Mouse (Mus musculus) testis, adult 2 months (tissue): ENCODE data around the gene Zfp648.

Experiments
- CTCF ChIP-seq: fragments of 200-500 bp; IDR thresholded peaks from 2 replicates; pipeline ENCODE4 v1.5.1; 2012; ENCODE audit warnings: low read depth, mild to moderate bottlenecking, inconsistent platforms, low read length, moderate library complexity; ENCODE audit not compliant: control insufficient read depth, insufficient read depth, insufficient replicate concordance
- POLR2A ChIP-seq: fragments of 200-500 bp; IDR thresholded peaks from 2 replicates; pipeline ENCODE4 v1.6.1; 2012; ENCODE audit warnings: low read depth, mild to moderate bottlenecking, inconsistent platforms, low read length, moderate library complexity; ENCODE audit not compliant: control insufficient read depth

DNA sequence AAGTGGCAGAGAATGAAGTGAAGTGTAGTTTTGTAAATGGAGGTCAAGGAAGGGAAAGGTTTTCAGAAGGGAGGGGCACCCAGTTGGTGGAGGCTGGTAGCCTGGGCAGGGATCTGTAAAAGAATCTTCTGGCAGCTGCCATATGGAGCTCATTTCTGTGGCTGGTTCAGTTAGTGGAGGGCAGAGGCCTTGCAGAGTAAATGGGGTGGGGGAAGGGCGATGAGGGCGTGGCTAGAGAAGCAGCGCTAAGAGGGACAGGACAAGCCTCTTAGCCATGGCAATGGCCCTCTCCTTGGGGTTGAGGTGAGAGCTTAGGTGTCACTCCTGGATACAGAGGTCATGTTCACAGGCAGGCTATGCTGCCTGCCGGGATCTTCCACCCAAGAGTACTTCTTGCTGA is 12.4 kb upstream of the Zfp648 start:
- no peak for TF ChIP-seq CTCF
- TF ChIP-seq POLR2A = no peak
